Mouse (Mus musculus): ENCODE data around the gene Tmed6.
"Not testable (repeated sequence)": the region's sequence is repeated elsewhere in the genome, so short reads cannot be mapped to it uniquely, and the experiment has no call there.

Tmed6 gene

DNA sequence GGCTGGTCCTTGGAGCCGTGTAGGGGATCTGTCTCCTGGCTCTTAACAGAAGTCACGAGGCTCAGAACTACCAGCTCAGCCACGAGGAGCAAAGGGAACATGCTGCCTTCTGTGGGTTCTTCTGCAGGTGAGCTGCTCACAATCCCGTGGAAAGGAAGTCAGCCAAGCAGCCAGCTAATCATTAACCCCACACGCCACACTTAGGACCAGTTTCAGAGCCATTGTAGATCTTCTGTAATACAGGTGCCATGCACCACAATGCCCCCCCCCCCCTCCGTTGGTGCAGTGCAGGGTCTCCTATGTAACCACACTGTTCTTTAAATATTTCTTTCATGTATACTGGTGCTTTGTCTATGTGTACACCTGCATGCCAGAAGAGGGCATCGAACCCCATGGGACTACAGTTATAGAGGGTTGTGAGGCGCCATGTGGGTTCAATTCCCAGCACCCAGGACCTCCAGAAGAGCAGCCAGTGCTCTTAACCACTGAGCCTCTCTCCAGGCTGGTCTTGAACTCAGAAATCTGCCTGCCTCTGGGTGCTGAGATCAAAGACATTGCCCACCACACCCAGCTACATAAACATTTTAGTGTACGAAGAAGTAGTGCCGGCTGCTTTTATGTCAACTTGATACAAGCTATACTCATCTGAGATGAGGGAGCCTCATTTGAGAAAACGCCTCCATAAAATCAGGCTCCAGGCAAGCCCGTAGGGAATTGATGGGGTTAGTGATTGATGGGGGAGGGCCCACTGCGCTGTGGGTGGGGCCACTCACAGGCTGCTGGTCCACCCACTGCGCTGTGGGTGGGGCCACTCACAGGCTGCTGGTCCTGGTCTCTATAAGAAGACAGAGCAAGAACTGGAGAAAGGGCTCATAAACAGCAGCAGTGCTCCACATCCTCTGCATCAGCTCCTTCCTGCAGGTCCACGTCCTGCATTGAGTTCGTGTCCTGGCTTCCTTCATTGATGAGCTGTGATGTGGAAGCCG is at the start of gene Tmed6:
Tmed6 (minus strand) TSS at position 134 of the 986 bp plus-strand sequence.
- DNase-seq (ENCODE audit: low spot score): no peak

DNA sequence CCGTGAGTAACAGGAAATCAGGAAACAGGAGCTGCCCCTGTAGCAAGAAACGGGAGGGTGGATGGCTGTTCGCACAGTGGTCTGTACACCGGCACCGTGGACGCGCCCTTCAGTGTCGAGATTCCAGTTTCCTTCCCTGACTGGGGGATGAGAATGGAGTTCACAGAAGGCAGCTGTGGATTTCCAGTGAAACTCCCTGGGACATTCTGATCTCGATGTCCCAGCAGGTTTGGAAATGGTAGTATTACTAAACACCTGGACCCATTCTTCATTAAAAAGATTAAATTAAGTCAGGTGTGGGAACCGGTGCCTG is 49.5 kb upstream of the Tmed6 start:
- DNase-seq (ENCODE audit: low spot score): no peak

DNA sequence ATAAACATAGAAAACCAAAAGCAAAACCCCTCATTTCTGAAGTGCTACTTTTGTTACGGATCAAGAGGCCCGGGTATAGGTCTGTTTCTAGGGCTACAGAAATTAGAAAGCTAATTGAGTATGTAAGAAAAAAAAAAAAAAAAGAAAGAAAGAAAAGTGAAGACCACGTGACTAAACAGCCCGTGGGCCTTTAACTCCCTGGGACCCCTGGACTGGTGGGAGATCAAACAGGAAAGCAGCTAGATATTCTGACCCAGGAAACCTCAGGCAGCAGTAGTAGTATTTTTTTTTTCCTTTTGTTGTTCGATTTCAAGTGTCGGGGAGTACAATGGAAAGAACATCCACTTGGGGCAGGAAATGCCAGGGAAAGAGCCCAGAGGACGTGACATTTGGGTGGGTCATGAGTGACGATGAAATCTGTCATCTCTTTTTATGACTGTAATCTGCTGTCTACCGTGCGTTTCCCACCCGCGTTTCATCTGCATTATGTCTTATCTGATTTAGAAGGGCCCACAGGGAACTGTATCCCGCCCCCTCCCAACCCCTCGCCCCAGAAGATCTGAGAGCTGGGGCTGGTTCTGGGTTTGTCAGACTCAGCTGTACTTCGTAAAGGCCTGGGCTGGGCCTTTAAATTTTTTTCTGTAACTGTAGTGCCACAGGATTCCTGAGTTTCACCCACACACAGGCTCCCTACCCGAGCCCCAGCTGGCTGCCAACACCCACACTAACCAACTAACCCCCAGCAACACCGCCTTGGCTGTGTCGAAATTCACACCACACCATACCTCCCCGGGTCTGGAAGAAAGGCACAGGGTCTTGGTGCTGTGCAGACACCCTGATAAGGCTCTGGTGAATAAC is 48.9 kb upstream of the Tmed6 start:
- DNase-seq (ENCODE audit: low spot score): no peak

DNA sequence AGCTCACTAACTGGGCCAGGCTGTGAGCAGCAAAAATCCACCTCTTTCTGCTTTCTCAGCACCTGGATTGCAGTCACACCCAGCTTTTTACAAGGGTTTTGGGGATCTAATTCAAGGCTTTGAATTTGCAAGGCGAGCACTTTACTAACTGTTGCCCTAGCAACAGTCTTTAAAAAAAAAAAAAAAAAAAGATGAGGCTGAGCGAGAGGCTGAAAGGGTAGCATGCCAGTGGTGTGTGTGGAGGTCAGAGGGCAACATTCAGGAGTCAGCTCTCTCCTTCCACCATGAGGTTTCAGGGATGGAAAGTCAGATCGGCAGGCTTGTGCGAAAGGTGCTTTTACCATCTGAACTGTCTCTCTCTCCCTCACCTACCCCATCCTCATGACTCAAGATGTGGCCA is 47.8 kb upstream of the Tmed6 start:
- DNase-seq (ENCODE audit: low spot score): no peak

DNA sequence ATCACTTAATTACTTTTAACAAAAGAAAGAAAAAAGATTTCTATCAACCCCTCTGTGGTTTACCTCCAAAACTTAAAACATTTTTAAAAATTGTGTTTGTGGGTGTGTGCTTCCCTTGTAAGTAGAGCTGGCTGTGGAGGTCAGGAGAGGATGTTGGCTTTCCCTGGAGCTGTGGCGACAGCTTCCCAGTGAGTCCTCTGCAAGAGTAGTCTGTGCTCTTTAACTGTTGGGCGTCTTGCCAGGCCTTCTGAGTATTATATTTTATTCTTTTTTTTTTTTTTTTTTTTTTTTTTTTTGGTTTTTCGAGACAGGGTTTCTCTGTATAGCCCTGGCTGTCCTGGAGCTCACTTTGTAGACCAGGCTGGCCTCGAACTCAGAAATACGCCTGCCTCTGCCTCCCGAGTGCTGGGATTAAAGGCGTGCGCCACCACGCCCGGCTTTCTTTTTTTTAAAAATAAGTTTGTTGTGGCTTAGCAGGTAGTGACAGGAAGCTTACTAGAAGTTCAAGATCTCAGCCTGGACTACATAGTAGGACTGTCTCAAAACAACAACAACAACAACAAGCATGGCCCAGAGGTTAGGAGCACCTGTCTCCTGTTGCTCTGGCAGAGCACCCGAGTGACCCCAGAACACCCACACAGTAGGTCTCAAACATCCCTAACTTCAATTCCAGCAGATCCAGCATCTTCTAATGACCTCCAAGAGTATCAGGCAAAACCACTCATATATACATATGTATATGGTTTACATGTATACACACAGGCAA is 46.1 kb upstream of the Tmed6 start:
- DNase-seq (ENCODE audit: low spot score): peak; percentile 75

DNA sequence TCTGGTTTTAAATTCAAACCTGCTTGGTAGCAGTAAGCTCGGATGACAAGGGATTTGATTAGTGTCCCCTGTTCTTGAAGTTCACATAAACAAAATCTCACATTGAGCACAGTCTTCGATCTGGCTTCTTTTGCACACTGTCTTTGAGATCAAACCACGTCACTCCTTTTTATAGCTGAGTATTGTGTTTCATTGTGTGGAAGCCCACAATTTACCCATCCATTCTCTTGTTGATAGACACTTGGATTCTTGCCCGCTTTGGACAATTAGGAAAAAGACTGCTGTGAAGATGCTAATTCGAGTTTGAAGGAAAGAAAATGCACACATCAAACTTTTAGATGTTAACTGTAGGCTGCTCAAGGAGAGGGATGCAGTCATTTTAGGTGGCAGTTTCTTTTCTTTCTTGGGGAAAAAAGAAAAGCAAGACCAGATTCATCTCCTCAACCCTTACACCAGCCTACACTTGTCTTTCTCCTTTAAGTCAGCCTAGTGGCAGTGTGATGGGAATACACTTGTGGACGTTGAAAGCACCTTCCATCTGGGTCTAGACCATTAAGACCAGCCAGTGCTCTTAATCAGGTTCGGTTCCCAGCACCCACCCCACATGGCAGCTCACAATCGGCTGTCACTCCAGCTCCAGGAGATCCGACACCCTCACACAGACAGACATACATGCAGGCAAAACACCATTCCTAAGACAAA is 45.3 kb upstream of the Tmed6 start:
- no peak for DNase-seq (ENCODE audit: low spot score)

DNA sequence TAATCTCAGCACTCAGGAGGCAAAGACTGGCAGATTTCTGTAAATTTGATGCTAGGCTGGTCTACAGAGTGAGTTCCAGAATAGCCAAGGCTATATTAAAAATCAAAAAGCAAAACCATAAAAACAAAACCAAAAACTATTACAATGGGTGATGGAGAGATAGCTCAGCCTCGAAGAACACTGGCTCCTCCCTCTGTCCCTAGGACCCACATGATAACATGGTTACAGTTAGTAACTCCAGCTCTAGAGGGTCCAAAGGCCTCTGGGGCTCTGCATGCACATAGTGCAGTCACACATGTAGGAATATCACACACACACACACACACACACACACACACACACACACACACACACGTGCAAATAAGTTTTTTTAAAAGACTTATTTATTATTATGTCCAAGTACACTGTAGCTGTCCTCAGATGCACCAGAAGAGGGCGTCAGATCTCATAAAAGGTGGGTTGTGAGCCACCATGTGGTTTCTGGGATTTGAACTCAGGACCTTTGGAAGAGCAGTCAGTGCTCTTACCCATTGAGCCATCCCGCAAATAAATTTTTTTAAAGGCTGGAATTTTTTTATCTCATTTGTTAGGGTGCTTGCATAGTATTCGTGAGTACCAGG is 44.5 kb upstream of the Tmed6 start:
- DNase-seq (ENCODE audit: low spot score): no peak

DNA sequence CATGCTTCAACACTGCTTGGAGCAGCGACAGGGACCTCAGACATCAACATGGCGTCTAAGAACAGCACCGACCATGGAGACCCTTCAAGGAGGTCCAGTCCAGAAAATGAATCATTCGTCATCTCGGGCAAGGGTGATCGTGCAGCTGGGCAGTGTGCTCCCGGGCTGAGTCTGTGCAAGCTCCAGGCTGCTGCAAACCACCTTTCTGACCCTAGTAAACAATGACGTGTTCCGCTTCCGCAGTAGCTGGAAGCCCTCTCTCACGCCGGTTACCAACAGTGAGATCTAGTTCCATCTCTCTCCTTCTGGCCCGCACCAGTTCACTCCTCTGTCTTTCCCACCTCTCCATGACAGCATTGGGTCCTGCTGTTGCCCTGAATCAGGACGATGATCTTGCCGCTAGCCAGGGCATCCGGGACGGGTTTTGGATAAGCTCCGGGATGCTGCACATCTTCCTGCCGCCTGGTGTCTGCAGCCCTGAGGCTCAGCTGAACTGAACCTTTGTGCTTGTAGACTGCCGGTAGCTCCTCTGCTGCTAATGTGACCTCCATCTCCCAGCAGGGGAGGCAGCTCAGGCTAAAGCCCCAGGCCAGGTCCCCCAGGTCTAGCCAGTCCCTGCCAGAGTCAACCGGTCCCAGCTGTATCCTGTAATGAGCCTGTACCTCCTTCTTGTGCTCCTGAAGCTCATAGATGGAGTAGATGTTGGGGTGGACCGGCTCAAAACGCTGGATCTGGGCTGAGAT is 43.7 kb upstream of the Tmed6 start:
- no peak for DNase-seq (ENCODE audit: low spot score)

DNA sequence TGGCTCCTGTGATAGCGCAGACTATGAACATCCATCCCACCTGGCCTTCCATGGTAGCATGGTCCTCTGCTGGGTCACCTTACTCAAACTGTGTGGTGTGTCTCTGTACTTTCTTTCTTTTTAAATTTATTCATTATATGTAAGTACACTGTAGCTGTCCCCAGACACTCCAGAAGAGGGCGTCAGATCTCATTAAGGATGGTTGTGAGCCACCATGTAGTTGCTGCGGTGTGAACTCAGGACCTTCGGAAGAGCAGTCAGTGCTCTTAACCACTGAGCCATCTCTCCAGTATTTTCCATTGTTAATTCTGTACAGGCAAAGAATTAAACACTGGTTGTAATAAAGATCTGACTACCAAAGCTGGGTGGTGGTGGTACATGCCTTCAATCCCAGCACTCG is 42.6 kb upstream of the Tmed6 start:
- not testable (repeated sequence) for DNase-seq (ENCODE audit: low spot score)

DNA sequence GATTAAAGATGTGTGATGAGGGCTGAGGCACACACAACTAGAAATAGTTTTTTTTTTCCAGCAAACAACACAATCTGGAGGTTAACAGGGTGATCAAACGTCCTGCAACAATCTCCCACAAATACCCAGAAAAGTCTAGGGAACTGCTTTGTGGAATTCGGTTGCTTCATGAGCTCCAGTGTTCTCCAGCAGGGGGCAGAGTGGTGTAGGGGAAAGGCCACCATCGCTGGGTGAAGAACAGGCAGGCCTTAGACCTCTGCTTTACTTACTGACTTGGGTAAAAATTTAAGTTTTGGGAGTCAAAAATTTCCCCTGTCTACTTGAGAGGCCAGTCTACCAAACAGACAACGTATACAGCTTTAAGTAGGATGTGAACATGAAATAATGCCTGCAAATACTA is 39.1 kb upstream of the Tmed6 start:
- DNase-seq (ENCODE audit: low spot score): peak; percentile 92

DNA sequence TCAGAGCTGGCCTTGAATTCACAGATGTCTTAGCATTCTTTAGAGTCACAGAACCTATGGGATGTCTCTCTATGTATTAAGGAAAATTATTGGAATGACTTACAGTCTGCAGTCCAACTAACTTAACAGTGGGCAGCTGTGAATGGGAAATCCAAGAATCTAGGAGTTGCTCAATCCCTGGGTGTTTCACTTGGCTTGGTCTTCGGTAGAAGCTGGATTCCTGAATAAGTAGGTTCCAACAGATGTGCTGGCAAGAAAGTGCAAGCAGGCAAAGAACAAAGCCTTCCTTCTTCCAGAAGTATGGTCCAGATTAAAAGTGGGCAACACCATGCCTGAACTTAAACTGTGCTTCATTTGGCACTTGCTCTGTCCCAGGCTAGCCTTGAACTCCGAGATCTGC is 35.2 kb upstream of the Tmed6 start:
- no peak for DNase-seq (ENCODE audit: low spot score)

DNA sequence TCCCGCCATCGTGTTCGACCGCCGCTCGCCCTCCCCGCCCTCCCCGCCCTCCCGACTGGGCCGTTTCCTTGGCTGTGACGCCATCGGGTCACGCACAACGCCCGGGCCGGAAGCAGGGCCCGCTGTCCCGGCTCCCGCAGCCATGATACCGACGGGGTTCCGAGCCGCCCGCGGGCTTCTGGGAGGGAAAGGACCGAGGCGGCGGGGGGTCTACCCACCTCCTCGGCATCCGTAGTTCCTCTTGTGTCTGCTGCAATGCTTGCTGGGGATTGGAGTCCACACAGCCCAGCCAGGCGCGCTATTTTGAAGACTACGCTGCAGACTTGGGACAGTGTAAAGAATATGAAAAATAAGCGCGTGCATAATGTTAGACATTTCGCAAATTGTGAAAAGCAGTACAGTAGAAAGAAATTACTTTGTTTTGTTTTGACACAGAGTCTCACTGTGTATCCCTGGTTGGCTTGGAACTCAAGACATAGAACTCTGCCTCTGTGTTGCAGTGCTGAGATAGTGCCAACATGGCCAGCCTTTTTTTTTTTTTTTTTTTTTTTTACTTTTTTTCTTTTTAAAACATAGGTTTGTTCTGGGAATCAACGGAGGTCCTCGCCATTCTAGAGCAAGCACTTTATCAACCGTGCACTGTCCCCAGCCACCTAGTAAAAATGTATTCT is 31.1 kb upstream of the Tmed6 start, which contains the start of gene Terf2:
Terf2 (minus strand) TSS at position 182 of the 671 bp plus-strand sequence.
- DNase-seq (ENCODE audit: low spot score): peak; percentile 92

DNA sequence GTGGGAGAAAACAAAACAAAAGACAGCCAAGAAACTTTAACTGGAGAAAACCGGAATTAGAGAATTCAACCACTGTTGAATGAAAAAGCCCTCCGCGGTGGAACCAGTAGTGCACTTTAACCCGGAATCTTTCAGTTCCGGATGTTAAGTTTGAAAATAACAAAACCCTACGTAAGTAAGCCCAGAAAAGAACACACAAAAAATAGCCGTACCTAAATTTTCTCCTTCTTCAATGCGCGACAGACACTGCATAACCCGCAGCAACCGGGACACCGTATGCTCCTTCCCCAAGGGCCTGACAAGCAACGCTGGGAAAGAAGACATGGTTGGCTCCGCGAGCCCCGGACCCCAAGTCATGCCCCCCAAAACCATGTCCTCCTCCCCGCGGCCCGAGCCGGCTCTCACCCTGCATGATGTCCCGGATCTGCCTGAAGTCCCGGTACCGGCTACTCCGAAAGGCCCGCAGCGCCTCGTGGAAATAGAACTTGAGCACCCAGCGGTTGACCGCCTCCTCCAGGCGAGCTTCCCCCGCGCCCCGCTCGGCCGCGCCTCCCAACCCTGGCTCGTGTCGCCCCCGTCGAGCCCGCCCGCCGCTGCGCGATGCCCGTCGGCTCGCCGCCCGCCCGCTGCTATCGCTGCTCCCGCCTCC is 30.4 kb upstream of the Tmed6 start:
- no peak for DNase-seq (ENCODE audit: low spot score)

DNA sequence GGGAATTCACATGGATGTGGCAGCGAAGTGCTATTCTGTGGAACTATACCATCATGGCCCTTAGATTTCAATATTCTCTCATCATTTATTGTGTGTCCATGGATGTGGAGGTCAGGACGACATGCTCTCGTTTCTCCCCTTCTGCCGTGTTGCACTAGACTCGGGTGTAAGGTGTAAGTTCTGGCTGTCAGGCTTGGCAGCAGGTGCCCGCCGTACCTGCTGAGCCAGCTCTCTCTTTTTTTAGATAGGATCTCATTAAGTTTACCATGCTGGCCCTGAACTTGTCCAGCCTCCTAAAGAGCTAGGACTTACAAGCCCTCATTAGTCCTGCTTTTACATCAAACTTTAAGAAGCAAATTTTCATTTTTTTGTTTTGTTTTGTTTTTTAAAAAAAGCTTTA is 25.1 kb upstream of the Tmed6 start:
- no peak for DNase-seq (ENCODE audit: low spot score)

DNA sequence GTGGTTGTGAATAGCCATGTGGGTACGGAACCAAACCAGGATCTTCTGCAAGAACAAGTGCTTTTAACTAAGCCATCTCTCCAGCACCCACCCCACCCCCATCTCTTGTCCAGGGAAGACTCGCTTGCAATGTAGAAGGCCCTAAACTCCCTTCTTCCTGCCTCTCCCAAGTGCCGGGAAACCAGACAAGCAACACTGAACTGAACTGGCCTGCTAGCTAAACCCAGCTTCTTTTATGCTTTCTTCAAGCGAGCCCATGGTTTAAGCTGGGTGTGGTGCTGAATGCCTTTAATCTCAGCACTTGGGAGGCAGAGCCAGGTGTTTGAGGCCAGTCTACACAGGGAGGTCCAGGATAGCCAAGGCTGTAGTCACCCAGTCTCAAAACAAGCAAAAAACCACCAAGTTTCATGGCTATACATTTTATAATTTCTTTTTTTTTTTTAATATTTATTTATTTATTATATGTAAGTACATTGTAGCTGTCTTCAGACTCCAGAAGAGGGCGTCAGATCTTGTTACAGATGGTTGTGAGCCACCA is 23.2 kb upstream of the Tmed6 start:
- DNase-seq (ENCODE audit: low spot score): no peak

DNA sequence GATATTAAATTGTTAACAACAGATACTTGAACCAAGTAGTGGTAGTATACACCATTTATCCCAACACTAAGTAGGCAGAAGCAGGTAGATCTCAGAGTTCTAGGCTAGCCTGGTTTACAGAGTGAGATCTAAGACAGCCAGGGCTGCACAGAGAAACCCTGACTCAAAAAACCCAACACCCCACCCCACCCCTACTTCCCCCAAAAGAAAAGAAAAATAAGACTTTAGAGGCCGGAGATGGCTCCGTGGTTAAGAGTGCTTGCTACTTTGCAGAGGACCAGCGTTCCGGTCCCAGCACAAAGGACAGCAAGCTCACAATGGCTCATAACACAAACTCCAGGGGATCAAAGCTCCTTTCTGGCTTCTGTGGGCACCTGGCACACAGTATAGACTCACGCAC is 20.6 kb upstream of the Tmed6 start:
- no peak for DNase-seq (ENCODE audit: low spot score)

DNA sequence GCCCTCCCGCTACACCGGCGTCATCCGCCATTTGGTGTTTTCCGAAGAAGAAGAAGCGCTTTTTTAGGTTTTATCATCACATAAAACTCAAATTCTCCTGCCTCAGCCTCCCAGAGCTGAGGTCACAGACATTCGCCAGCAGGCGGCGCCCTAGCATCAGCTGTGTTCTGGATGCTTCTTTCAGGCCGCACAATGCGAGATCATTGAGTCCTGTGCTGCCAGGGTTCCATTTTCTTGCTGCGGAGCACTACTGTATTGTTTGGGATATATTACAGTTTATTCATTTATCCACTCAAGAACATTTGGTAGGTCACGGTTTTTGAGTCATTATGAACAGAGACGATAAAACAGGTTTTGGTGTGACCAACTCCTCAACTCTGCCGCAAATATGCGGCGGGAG is 19.9 kb upstream of the Tmed6 start:
- DNase-seq (ENCODE audit: low spot score): no peak

DNA sequence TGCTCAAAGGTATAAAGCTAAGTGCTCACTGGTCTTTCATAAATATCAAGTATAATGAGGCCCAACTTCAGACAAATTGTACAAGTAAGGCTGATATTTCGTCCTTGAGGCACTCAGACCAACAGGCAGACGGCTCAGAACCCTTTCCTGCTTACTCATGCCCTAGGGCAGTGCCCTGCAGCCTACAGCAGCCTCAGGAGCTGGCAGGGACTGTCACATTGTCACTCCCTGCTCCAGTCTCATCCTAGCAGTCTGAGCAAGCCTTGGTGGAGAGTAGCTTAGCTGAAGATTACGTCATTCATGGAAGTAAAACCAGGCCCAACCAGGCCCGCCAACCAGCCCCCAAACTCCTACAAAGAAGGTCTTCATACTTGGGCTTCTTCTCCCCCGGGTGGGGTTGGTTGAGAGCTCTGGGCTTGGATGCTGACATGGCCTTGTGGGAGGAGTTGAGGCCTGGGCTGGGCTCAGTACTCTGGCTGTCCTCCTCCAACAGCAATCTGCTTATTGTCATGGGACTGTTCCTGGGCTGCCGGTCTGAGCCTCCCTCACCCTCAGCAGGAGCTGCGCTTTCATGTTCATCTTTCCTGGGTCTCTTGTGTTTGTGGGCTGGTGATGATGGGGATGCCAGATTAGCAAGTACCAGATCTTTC is 10.9 kb upstream of the Tmed6 start:
- no peak for DNase-seq (ENCODE audit: low spot score)

DNA sequence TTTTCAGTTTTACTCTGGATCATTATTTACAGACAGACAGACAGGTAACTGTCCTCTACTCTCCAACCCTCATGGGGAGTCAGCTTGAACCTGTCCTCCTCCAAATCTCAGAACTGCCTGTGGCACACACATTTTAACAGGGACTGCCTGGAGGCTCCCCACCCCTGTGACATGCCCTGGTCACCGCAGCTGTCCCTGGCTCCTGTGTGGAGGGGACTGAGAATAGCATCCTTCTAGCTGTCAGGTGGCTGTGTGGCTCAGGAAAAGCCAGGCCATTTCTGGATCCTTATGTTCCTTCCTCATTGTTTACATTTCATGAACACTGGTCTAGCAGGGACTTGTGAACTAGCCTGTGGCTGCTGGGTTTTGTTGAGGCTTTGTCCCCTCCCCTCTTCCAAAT is 8.7 kb upstream of the Tmed6 start:
- DNase-seq (ENCODE audit: low spot score): no peak
